15 mouse cellular contexts compared by ENCODE assay signal in the genomic region with DNA sequence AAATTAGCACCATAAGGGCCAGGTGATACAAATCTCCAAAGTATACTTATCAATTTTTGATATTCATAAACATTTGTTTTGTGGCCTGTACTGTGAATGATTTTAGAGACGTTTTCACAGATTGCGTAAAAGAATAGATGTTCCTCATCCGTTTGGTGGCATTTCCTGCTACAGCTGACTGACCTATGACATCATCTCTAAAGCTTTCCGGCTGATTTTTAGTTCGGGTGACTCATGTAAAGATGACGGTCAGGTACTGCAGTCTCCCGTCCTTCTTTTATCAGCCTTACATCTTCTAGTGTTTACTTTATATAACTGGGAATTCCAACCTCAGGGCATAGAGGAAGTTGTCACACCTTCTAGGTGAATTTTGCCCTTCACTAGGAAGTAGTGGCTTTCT.
"Had no signal": no experiment of that assay in that cellular context is flagged by ENCODE, and none has a peak within 500 bp of the region (broad histone marks: within the 10 kb centered on the region; RNA-seq: fewer than 3 reads in every experiment).

No protein-coding gene starts in this region.

- DNase-seq: kidney, adult 2 months; kidney, postnatal 25 days; lung, adult 2 months; lung, postnatal 14 days; midbrain, embryonic 14.5 days; right cerebral cortex, postnatal 4 days; spleen, adult 18-20 months; thymus, postnatal 36 days had no signal

- H3K4me1 ChIP-seq: kidney, embryonic 15.5 days; limb, embryonic 10.5 days; liver, embryonic 15.5 days; midbrain, embryonic 10.5 days; stomach, embryonic 15.5 days had no signal

- H3K9me3 ChIP-seq: kidney, embryonic 15.5 days; limb, embryonic 10.5 days; liver, embryonic 15.5 days; midbrain, embryonic 10.5 days; stomach, embryonic 15.5 days had no signal

- H3K9ac ChIP-seq: kidney, embryonic 15.5 days; liver, embryonic 15.5 days; stomach, embryonic 15.5 days had no signal

- H3K36me3 ChIP-seq: kidney, embryonic 15.5 days; limb, embryonic 10.5 days; liver, embryonic 15.5 days; midbrain, embryonic 10.5 days; stomach, embryonic 15.5 days had no signal

- H3K27ac ChIP-seq: kidney, embryonic 15.5 days; left cerebral cortex, adult 2 months; limb, embryonic 10.5 days; liver, embryonic 15.5 days; midbrain, embryonic 10.5 days; stomach, embryonic 15.5 days had no signal

- H3K4me3 ChIP-seq: kidney, embryonic 15.5 days; left cerebral cortex, adult 2 months; limb, embryonic 10.5 days; liver, embryonic 15.5 days; midbrain, embryonic 10.5 days; stomach, embryonic 15.5 days had no signal

- H3K4me2 ChIP-seq: kidney, embryonic 15.5 days; liver, embryonic 11.5 days; liver, embryonic 15.5 days; stomach, embryonic 15.5 days had no signal

- H3K27me3 ChIP-seq: kidney, embryonic 15.5 days; liver, embryonic 15.5 days; stomach, embryonic 15.5 days had no signal
